Mouse (Mus musculus): ENCODE results near the gene Tmem230.

GRCm38 (mm10) chr2:132266086-132266485, 18.5 kb upstream of the Tmem230 start:
- TF ChIP-seq CTCF (IDR thresholded peaks at IDR 0.05; ENCODE audit: borderline replicate concordance, insufficient read depth, low read depth, low read length) (no peak), POLR2A (IDR thresholded peaks at IDR 0.05; ENCODE audit: borderline replicate concordance, insufficient read depth, low read length) (no peak)

All from cerebellum, adult 2 months (tissue).